Mouse (Mus musculus): Measurements from ENCODE around the gene Riok2. TPM values are rescaled to one million over a fixed set of nuclear protein-coding genes. Genes with fewer than 3 reads are reported as not detected.

Riok2 gene
- total and polyA plus RNA-seq, 2 experiments = 5.3 to 28.3 TPM

DNA sequence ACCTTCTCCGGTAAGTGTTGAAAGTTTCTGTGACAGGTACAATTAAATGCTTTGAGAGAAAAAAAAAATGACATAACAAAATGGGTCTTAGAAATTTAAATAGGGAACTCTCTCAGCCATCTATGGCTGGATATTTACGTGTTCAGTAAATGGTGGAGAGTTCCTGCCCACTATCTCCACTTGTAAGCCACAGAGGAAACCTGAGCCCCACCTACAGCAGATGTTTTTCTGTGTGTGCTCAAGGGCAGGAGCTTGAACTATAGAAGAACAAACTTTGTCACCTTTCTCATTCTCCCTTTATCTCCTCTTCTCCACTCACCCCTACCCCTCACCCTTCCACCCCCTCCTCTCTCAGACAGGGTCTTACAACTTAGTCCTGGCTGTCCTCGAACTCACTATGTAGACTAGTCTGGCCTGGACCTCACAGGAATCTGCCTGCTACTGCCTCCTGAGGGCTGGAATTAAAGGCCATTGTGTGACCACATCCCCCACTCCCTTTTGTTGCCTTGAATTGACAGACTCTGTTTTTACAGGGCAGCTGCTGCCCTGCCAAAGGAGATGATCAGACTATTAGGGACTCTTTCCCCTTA, 70.3 kb downstream of the Riok2 start:
- TF ChIP-seq CTCF (IDR thresholded peaks at IDR 0.05; ENCODE audit: low read depth, low read length) (no peak), POLR2A (IDR thresholded peaks at IDR 0.05; ENCODE audit: extremely low read depth, insufficient read depth, low read length) (no peak)
- Histone ChIP-seq H3K79me2 (ENCODE audit: control insufficient read depth, insufficient read depth, low read length) (no peaks in the 10 kb centered on the region), H3K36me3 (ENCODE audit: control insufficient read depth, insufficient read depth, low read length) (no peaks in the 10 kb centered on the region), H3K4me1 (ENCODE audit: control insufficient read depth, insufficient read depth, low read length) (no peaks in the 10 kb centered on the region), H3K27ac (replicated peaks; ENCODE audit: insufficient read depth, low read depth, low read length) (no peak overlapping the region), H3K4me3 (ENCODE audit: insufficient read depth, low read depth, low read length) (no peak overlapping the region), H3K27me3 (ENCODE audit: control insufficient read depth, insufficient read depth, low read length) (no peaks in the 10 kb centered on the region), H3K9ac (ENCODE audit: low read depth, low read length) (no peak overlapping the region)
- WGBS = 85% methylated on average over 3 of the region's 3 CpGs
- DNase-seq (ENCODE audit: extremely low read depth, low read depth, low spot score) = no peak

Other genes with a start within 250 kb of the Riok2 start
- 0.34 and 0.46 TPM in 2 replicates for gene Lix1, start 28.4 kb downstream of the Riok2 start, total RNA-seq (2014; rRNA removed)
- 0.05 and 0.07 TPM in 2 replicates for gene Lix1, start 28.4 kb downstream of the Riok2 start, polyA plus RNA-seq (2012; rRNA removed)

Measured in liver, adult 2 months (tissue).